Mouse (Mus musculus) B cell, adult (primary cell): ENCODE data around the gene Gm2056. TPM values are rescaled to one million over a fixed set of nuclear protein-coding genes. Genes with fewer than 3 reads are reported as not detected.

Experiments used
- total RNA-seq: library from RNA; stranded (reverse); gene quantifications from 4 replicates; pipeline ENCODE4 v1.2.4, GENCODE M21; 2023; ENCODE audit not compliant: inconsistent age

Gene Gm2056
- total RNA-seq: not detected in 4 replicates

DNA sequence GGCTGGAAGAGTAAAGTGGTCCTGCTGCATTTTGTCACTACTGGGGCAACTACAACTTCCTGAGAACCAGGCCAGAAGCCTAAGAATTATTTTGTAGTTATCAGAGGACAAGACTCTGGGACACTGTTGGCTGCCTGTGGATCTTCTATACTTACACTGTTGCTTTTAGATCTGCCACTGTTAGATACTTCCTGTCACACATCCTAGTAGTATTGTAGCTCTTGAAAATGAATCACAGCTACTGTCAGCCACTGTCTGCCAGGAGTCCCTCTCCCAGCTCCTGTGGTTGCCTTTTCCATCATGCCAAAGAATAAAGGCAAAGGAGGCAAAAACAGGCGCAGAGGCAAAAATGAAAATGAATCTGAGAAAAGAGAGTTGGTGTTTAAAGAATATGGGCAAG is at the start of gene Gm2056:
Gm2056 (plus strand) TSS at position 301 of the 400 bp plus-strand sequence.

DNA sequence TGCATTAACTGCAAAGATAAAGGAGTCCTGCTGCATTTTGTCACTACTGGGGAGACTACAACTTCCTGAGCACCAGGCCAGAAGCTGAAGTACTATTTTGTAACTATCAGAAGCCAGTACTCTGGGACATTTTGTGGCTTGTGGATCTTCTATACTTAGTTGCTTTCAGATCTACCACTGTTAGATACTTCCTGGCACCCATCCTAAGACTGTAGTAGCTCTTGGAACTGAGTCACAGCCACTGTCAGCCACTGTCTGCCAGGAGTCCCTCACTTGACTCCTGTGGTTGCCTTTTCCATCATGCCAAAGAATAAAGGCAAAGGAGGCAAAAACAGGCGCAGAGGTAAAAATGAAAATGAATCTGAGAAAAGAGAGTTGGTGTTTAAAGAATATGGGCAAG is 15.3 kb upstream of the Gm2056 start, which contains the start of gene Gm2075:
Gm2075 (plus strand) TSS at position 301 of the 400 bp plus-strand sequence.

DNA sequence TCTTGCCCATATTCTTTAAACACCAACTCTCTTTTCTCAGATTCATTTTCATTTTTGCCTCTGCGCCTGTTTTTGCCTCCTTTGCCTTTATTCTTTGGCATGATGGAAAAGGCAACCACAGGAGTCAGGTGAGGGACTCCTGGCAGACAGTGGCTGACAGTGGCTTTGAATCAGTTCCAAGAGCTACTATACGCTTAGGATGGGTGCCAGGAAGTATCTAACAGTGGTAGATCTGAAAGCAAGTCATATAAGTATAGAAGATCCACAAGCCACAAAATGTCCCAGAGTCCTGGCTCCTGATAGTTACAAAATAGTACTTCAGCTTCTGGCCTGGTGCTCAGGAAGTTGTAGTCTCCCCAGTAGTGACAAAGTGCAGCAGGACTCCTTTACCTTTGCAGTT is 8.1 kb upstream of the Gm2056 start, which contains the start of gene Gm6803:
Gm6803 (minus strand) TSS at position 101 of the 400 bp plus-strand sequence.

Other genes starting within 250 kb of the Gm2056 start
- not detected in 4 replicates for gene Gm21936, start 231.5 kb upstream of the Gm2056 start, total RNA-seq
- gene BB287469, start 210.4 kb upstream of the Gm2056 start, total RNA-seq: not detected in 4 replicates
- gene Gm2001, start 184.7 kb upstream of the Gm2056 start, total RNA-seq: not detected in 4 replicates
- not detected in 4 replicates for gene Gm2016, start 152.9 kb upstream of the Gm2056 start, total RNA-seq
- gene Gm2022, start 131.6 kb upstream of the Gm2056 start, total RNA-seq: not detected in 4 replicates
- not detected in 4 replicates for gene Gm2035, start 107.1 kb upstream of the Gm2056 start, total RNA-seq
- not detected in 4 replicates for gene Gm2042, start 72.9 kb upstream of the Gm2056 start, total RNA-seq
- gene Gm2075, start 15.2 kb upstream of the Gm2056 start, total RNA-seq: not detected in 4 replicates
- gene Gm6803, start 8.2 kb upstream of the Gm2056 start, total RNA-seq: not detected in 4 replicates
- not detected in 4 replicates for gene Gm16368, start 56.7 kb downstream of the Gm2056 start, total RNA-seq
- not detected in 4 replicates for gene Gm10436, start 155.1 kb downstream of the Gm2056 start, total RNA-seq
- not detected in 4 replicates for gene Gm8332, start 223.1 kb downstream of the Gm2056 start, total RNA-seq
- not detected in 4 replicates for gene Gm5662, start 247.5 kb downstream of the Gm2056 start, total RNA-seq